Mouse (Mus musculus) lung, embryonic 14.5 days (tissue): ENCODE measurements around the gene Cercam. TPM values are rescaled to one million over a fixed set of nuclear protein-coding genes. Genes with fewer than 3 reads are reported as not detected.

Experiments used
- ATAC-seq: fragments of 200-750 bp; cut with Nextera tagmentation; 2 replicates; pipeline ENCODE4 v1.8.0; 2017; ENCODE audit warnings: mild to moderate bottlenecking, moderate TSS enrichment, moderate library complexity; ENCODE audit not compliant: insufficient read depth
- DNase-seq: peaks from one replicate; pipeline ENCODE4 v3.0.0-alpha.2; 2015
- H3K27ac ChIP-seq: fragments of 300-500 bp; sonication (generic); 2 replicates; pipeline ENCODE4 v1.5.1; 2014; ENCODE audit warnings: low read depth, mild to moderate bottlenecking, moderate library complexity
- H3K27me3 ChIP-seq: fragments of 300-500 bp; sonication (generic); 2 replicates; pipeline ENCODE4 v1.6.1; 2014; ENCODE audit warnings: low read length, control low read depth; ENCODE audit not compliant: insufficient read depth
- H3K36me3 ChIP-seq: fragments of 300-500 bp; sonication (generic); 2 replicates; pipeline ENCODE4 v1.6.1; 2014; ENCODE audit warnings: control low read depth; ENCODE audit not compliant: insufficient read depth
- H3K4me1 ChIP-seq: fragments of 300-500 bp; sonication (generic); 2 replicates; pipeline ENCODE4 v1.6.1; 2014; ENCODE audit warnings: antibody characterized with exemption, control low read depth; ENCODE audit not compliant: insufficient read depth
- H3K4me2 ChIP-seq: fragments of 300-500 bp; sonication (generic); 2 replicates; pipeline ENCODE4 v1.6.1; 2014; ENCODE audit warnings: mild to moderate bottlenecking
- H3K4me3 ChIP-seq: fragments of 300-500 bp; sonication (generic); 2 replicates; pipeline ENCODE4 v1.5.1; 2014; ENCODE audit warnings: low read depth, low read length
- H3K9ac ChIP-seq: fragments of 300-500 bp; sonication (generic); 2 replicates; pipeline ENCODE4 v1.6.1; 2014
- H3K9me3 ChIP-seq: fragments of 300-500 bp; sonication (generic); 2 replicates; pipeline ENCODE4 v1.6.1; 2016; ENCODE audit warnings: low read depth, low read length, control low read depth
- CTCF ChIP-seq: IDR thresholded peaks from 2 replicates; pipeline ENCODE4 v1.5.1; 2016; ENCODE audit warnings: antibody characterized with exemption, low read depth
- WGBS: fragments of 180-500 bp; shearing (Covaris S2); extraction: QIAGEN DNeasy Blood & Tissue Kit; methylation state at CpG from one replicate; pipeline ENCODE4 v1.1.7; 2014; 5-methylcytosine and 5-hydroxymethylcytosine counted together
- microRNA-seq: library from miRNA; unstranded; fragments of <30 nt; microRNA quantifications from one replicate; pipeline ENCODE4, GENCODE M21; 2016; ENCODE audit warnings: borderline number of aligned reads
- polyA plus RNA-seq: library from polyadenylated mRNA; unstranded; fragments of >200 nt; fragmentation: Nextera tagmentation; extraction: Ambion mirVana; gene quantifications from 2 replicates; pipeline ENCODE4 v1.2.1, GENCODE M21; 2014

Gene Cercam
- polyA plus RNA-seq, 1 experiment from 2014 or later, result 12.0 TPM

DNA sequence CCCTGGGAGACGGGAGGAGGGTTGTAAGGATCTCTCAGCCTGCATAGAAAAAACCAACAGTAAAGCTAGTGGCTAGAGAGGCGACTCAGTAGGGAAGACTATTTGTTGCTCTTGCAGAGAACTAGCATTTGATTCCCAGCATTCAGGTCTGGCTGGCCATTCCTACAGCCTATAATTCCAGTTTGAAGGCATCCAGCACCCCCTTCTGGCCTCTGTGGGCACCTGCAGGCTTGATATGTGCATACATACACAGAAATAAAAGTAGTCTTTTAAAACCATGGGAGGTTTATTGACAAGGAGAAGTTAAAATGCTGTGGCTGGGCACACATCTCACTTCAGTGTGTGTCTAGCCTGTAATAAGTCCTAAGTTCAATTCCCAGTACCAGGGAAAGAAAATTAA lies 41.1 kb downstream of the Cercam start:
- no peak overlapping the region for H3K4me3 ChIP-seq
- DNase-seq, result peak; percentile 46
- no peaks in the 10 kb centered on the region for H3K4me1 ChIP-seq
- H3K9me3 ChIP-seq, result no peaks in the 10 kb centered on the region
- no peak for ATAC-seq
- no peak overlapping the region for H3K4me2 ChIP-seq
- TF ChIP-seq CTCF, result peak; percentile 46; the same call in 1 of the 2 replicates
- no peaks in the 10 kb centered on the region for H3K27me3 ChIP-seq
- H3K9ac ChIP-seq, result no peak overlapping the region
- peaks cover 84% of the 10 kb centered on the region for H3K36me3 ChIP-seq
- no peak overlapping the region for H3K27ac ChIP-seq
- WGBS, result 85% methylated on average over 2 of the region's 2 CpGs

- Histone ChIP-seq H3K4me3 (no peak overlapping the region), H3K4me1 (no peaks in the 10 kb centered on the region), H3K27ac (no peak overlapping the region), H3K4me2 (no peak overlapping the region), H3K27me3 (no peaks in the 10 kb centered on the region), H3K9ac (no peak overlapping the region), H3K36me3 (peaks cover 88% of the 10 kb centered on the region), H3K9me3 (no peaks in the 10 kb centered on the region)
- TF ChIP-seq CTCF, result no peak
- 87% methylated on average over 11 of the region's 11 CpGs for WGBS
- DNase-seq (no peak), ATAC-seq (no peak)
Measured at GRCm38 (mm10) chr2:29917621-29918020, 48.7 kb downstream of the Cercam start.

DNA sequence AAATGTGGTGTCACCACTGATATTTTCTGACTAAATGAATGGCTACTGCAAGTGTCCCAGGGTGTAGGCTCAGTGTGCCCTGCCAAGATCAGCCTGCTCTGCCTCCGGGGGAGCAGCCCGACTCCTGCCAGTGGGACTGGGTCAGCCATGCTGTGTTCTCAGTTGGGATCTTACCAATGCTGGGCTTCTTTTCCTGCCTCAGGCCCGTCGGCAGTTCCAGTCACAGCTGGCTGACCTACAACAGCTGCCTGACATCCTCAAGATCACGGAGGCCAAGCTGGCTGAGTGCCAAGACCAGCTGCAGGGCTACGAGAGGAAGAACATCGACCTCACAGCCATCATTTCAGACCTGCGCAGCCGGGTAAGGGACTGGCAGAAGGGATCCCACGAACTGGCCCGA lies 53.0 kb downstream of the Cercam start:
- H3K4me1 ChIP-seq, result no peaks in the 10 kb centered on the region
- H3K4me2 ChIP-seq, result no peak overlapping the region
- H3K9ac ChIP-seq, result no peak overlapping the region
- H3K27me3 ChIP-seq, result no peaks in the 10 kb centered on the region
- H3K4me3 ChIP-seq, result no peak overlapping the region
- H3K9me3 ChIP-seq, result no peaks in the 10 kb centered on the region
- 23% methylated on average over 11 of the region's 11 CpGs for WGBS
- peak; percentile 52; the same call in 1 of the 2 replicates for ATAC-seq
- no peak overlapping the region for H3K27ac ChIP-seq
- H3K36me3 ChIP-seq, result peaks cover 88% of the 10 kb centered on the region
- DNase-seq, result peak; percentile 89
- no peak for TF ChIP-seq CTCF

- no peak for TF ChIP-seq CTCF
- no peak overlapping the region for H3K27ac ChIP-seq
- ATAC-seq (no peak), DNase-seq (no peak)
- no peak overlapping the region for H3K4me2 ChIP-seq
- no peaks in the 10 kb centered on the region for H3K4me1 ChIP-seq
- no peaks in the 10 kb centered on the region for H3K27me3 ChIP-seq
- no peaks in the 10 kb centered on the region for H3K9me3 ChIP-seq
- 79% methylated on average over 5 of the region's 5 CpGs for WGBS
- peaks cover 95% of the 10 kb centered on the region for H3K36me3 ChIP-seq
- no peak overlapping the region for H3K9ac ChIP-seq
- no peak overlapping the region for H3K4me3 ChIP-seq
Measured at GRCm38 (mm10) chr2:29926542-29926941, 57.6 kb downstream of the Cercam start.

GRCm38 (mm10) chr2:29930506-29930905 lies 61.5 kb downstream of the Cercam start:
- Histone ChIP-seq H3K27me3 (no peaks in the 10 kb centered on the region), H3K4me3 (no peak overlapping the region), H3K4me1 (no peaks in the 10 kb centered on the region), H3K36me3 (peaks cover 59% of the 10 kb centered on the region), H3K9me3 (no peaks in the 10 kb centered on the region), H3K27ac (peak overlapping the region; percentile 24; the same call in 1 of the 2 replicates), H3K9ac (no peak overlapping the region), H3K4me2 (no peak overlapping the region)
- TF ChIP-seq CTCF, result no peak
- no peak for DNase-seq
- no peak for ATAC-seq
- WGBS, result 82% methylated on average over 10 of the region's 10 CpGs

GRCm38 (mm10) chr2:29931194-29931593 lies 62.2 kb downstream of the Cercam start:
- no peak overlapping the region for H3K4me3 ChIP-seq
- no peak overlapping the region for H3K4me2 ChIP-seq
- peaks cover 52% of the 10 kb centered on the region for H3K36me3 ChIP-seq
- ATAC-seq (no peak), DNase-seq (no peak)
- no peak overlapping the region for H3K9ac ChIP-seq
- H3K27ac ChIP-seq, result no peak overlapping the region
- no peaks in the 10 kb centered on the region for H3K27me3 ChIP-seq
- 0 out of 2 replicates have a peak, but pooled peaks cover 3% of the 10 kb centered on the region for H3K4me1 ChIP-seq
- TF ChIP-seq CTCF, result no peak
- 87% methylated on average over 6 of the region's 6 CpGs for WGBS
- no peaks in the 10 kb centered on the region for H3K9me3 ChIP-seq

Small RNA genes within 50 kb of the gene (microRNA-seq; reads per million reads assigned to microRNA genes)
- not detected for gene Mir219a-2
- gene Mir219b, result not detected

Other genes starting within 250 kb of the Cercam start
- 18.3 and 20.5 TPM in 2 replicates for gene Rapgef1, start 249.4 kb upstream of the Cercam start, polyA plus RNA-seq
- gene Gm13420, start 117.5 kb upstream of the Cercam start, polyA plus RNA-seq, result 1.6 and 2.1 TPM in 2 replicates
- not detected in 2 replicates for gene Gm13547, start 109.9 kb upstream of the Cercam start, polyA plus RNA-seq
- gene Coq4, start 81.7 kb upstream of the Cercam start, polyA plus RNA-seq, result 34.1 and 37.5 TPM in 2 replicates
- 30.9 and 32.6 TPM in 2 replicates for gene Trub2, start 80.7 kb upstream of the Cercam start, polyA plus RNA-seq
- 11.7 and 12.0 TPM in 2 replicates for gene Slc27a4, start 66.5 kb upstream of the Cercam start, polyA plus RNA-seq
- 20.5 and 27.0 TPM in 2 replicates for gene Urm1, start 49.1 kb upstream of the Cercam start, polyA plus RNA-seq
- 64.2 and 73.1 TPM in 2 replicates for gene Odf2, start 20.1 kb downstream of the Cercam start, polyA plus RNA-seq
- gene Gle1, start 66.3 kb downstream of the Cercam start, polyA plus RNA-seq, result 59.0 and 64.0 TPM in 2 replicates
- 149 and 154 TPM in 2 replicates for gene Sptan1, start 96.4 kb downstream of the Cercam start, polyA plus RNA-seq
- 27.7 and 28.5 TPM in 2 replicates for gene Wdr34, start 179.7 kb downstream of the Cercam start, polyA plus RNA-seq
- gene Set, start 188.2 kb downstream of the Cercam start, polyA plus RNA-seq, result 564 and 591 TPM in 2 replicates
- 9.5 and 11.7 TPM in 2 replicates for gene Pkn3, start 208.5 kb downstream of the Cercam start, polyA plus RNA-seq
- gene Zdhhc12, start 224.5 kb downstream of the Cercam start, polyA plus RNA-seq, result 28.5 and 31.5 TPM in 2 replicates